Mouse (Mus musculus): Measurements from ENCODE around the gene Klk1b21.

DNA sequence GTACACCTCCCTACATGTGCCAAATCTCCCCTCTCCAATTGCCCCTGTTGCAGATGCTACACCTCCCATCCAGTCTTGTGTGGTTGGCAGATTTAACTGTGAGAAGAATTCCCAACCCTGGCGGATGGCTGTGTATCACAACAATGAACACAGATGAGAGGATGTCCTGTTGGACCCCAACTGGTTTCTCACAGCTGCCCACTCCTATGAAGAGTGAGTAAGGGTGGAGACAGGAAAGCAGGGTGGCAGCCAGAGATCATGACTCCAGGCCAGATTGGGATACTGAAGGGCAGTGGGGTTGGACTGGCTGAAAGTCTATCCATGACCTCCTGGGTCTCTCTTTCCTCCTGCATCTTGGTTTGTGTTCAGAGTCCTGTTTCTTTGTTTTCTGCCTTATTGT, 6.0 kb upstream of the Klk1b21 start:
- TF ChIP-seq CTCF (IDR thresholded peaks at IDR 0.05; ENCODE audit: low read depth) (no peak), EP300 (optimal IDR thresholded peaks at IDR 0.05) (no peak)
